Mouse (Mus musculus) forebrain, embryonic 15.5 days (tissue): ENCODE measurements around the gene Ddx11. TPM values are rescaled to one million over a fixed set of nuclear protein-coding genes. Genes with fewer than 3 reads are reported as not detected.
A peak's percentile ranks its signal among the peaks of the same experiment; 100 is the strongest.

Source experiments
- ATAC-seq: fragments of 200-750 bp; cut with Nextera tagmentation; replicated peaks from 2 replicates; pipeline ENCODE4 v1.8.0; 2017; ENCODE audit warnings: mild to moderate bottlenecking, moderate TSS enrichment, moderate library complexity
- H3K27ac ChIP-seq: fragments of 300-500 bp; sonication (generic); replicated peaks from 2 replicates; pipeline ENCODE4 v1.5.1; 2015; ENCODE audit warnings: mild to moderate bottlenecking, inconsistent platforms
- H3K27me3 ChIP-seq: fragments of 300-500 bp; sonication (generic); 2 replicates; pipeline ENCODE4 v1.6.1; 2015; ENCODE audit warnings: inconsistent platforms
- H3K36me3 ChIP-seq: fragments of 300-500 bp; sonication (generic); 2 replicates; pipeline ENCODE4 v1.6.1; 2015; ENCODE audit warnings: mild to moderate bottlenecking, inconsistent platforms
- H3K4me1 ChIP-seq: fragments of 300-500 bp; sonication (generic); 2 replicates; pipeline ENCODE4 v1.6.1; 2015; ENCODE audit warnings: inconsistent platforms
- H3K4me2 ChIP-seq: fragments of 300-500 bp; sonication (generic); replicated peaks from 2 replicates; pipeline ENCODE4 v1.6.1; 2015; ENCODE audit warnings: mild to moderate bottlenecking, inconsistent platforms
- H3K4me3 ChIP-seq: fragments of 300-500 bp; sonication (generic); 2 replicates; pipeline ENCODE4 v1.5.1; 2015; ENCODE audit warnings: mild to moderate bottlenecking, inconsistent platforms
- H3K9ac ChIP-seq: fragments of 300-500 bp; sonication (generic); replicated peaks from 2 replicates; pipeline ENCODE4 v1.6.1; 2015; ENCODE audit warnings: mild to moderate bottlenecking, inconsistent platforms
- H3K9me3 ChIP-seq: fragments of 300-500 bp; sonication (generic); 2 replicates; pipeline ENCODE4 v1.6.1; 2016; ENCODE audit warnings: inconsistent platforms
- WGBS: fragments of 180-500 bp; shearing (Covaris S2); methylation state at CpG from one replicate; pipeline ENCODE4 v1.1.7; 2015; ENCODE audit warnings: mixed read lengths; 5-methylcytosine and 5-hydroxymethylcytosine counted together
- polyA plus RNA-seq: library from polyadenylated mRNA; unstranded; fragments of >200 nt; fragmentation: Nextera tagmentation; extraction: Ambion mirVana; gene quantifications from 2 replicates; pipeline ENCODE4 v1.2.1, GENCODE M21; 2015

The Ddx11 gene
- 9.2 and 11.7 TPM in 2 replicates for polyA plus RNA-seq

DNA sequence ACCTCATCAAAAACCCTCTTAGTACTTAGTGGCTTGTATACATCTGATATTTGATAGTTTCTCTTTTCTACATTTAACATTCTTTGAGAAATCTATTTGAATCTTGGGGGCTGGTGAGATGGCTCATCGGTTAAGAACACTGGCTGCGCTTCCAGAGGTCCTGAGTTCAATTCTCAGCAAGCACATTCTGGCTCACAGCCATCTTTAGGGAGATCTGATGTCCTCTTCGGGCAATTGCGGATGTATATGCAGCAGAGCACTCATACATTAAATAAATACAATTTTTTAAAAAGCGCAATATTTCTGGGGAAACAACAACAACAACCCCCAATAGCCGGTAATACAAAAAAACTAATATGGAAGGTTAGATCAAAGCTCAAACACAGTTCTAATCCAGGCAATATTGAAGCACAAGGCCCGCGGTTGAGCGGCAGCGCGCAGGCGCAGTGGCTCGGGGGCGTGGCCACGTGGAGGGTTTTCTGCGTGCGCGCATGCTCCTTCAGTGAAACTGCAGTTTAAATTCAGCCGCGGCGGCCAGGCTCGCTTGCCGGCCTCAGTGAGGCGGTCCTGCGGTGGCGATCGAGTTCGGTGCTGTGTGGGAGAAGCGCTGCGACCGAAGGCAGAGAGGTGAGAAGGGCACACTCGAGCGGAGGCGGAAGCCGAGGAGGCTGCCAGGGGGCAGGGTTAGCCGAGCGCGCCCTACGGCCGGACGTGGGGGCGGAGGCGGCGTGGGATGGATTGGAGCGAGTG, at the start of gene Ddx11:
Gene Ddx11, plus strand, starts transcription at position 455 of the 750 bp plus-strand sequence.
- peak within 1 kb of the TSS; percentile 68 for H3K9ac ChIP-seq
- peaks cover 17% of the 10 kb centered on the region for H3K36me3 ChIP-seq
- peak; percentile 85 for ATAC-seq
- H3K4me1 ChIP-seq = peaks cover 14% of the 10 kb centered on the region
- no peaks in the 10 kb centered on the region for H3K27me3 ChIP-seq
- whole genome bisulfite sequencing = 6% methylated on average over 45 of the region's 45 CpGs
- H3K27ac ChIP-seq = peak within 1 kb of the TSS; percentile 73
- peak within 1 kb of the TSS; percentile 77 for H3K4me3 ChIP-seq
- peak within 1 kb of the TSS; percentile 54 for H3K4me2 ChIP-seq
- H3K9me3 ChIP-seq = no peaks in the 10 kb centered on the region

GRCm38 (mm10) chr17:66073971-66074370, 49.3 kb upstream of the Ddx11 start:
- Histone ChIP-seq H3K36me3 (0 out of 2 replicates have a peak, but pooled peaks cover 2% of the 10 kb centered on the region), H3K27me3 (no peaks in the 10 kb centered on the region), H3K9ac (no peak overlapping the region), H3K4me3 (no peak overlapping the region), H3K9me3 (no peaks in the 10 kb centered on the region), H3K4me2 (no peak overlapping the region), H3K27ac (no peak overlapping the region), H3K4me1 (peaks cover 27% of the 10 kb centered on the region)
- no peak for ATAC-seq
- WGBS = 88% methylated on average over 7 of the region's 7 CpGs

DNA sequence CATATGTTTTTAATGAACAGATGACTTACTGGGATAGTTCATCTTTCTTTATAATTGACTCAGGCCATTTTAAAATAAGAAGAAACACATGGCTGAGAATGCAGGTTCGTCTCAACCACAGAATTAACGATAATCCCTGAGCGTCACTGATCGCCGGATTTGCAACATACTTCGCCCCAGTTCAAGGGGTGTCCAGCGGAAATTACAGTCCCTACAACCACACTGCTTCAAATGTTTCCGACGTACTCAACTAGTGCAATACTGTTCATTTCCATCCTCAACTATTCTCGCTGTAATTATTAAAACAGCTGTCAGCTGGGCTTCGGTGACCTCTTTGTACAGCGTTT, 47.5 kb upstream of the Ddx11 start:
- H3K9me3 ChIP-seq = no peaks in the 10 kb centered on the region
- H3K27me3 ChIP-seq = no peaks in the 10 kb centered on the region

DNA sequence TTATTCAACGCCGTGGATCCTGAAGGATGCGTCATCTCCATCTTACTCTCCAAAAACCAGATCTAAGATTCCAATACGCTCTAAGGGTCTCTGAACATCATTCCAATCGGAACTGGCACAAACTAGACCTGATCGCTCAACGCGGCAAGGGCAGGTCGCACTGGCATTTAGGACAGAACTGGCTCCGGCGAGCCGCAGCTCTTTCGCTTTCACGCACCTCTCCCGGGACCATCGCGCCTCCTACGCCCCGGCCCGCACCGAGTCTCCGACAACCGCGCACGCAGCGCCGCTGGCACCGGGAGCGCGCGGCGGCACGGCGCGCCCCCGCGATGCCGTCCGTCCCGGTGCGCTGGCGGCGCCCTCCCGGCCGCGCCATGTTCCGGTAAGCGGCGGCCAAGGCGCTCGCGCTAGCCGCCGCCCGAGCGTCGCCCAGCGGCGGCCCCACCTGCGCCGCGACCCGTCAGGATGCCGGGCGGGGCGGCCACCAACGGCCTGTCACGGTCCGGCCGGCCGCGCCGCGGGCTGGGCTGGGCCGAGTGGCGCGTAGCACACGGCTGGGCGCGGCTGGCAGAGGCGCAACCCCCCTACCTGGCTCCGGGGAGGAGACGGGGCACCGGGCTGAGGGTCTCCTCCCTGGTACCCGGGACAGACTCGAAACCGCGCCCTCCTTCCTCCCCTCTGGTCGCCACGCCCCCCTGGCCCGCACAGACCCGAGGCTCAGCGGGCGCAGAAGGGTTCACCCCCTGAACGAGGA, 47.0 kb upstream of the Ddx11 start:
- Histone ChIP-seq H3K9me3 (no peaks in the 10 kb centered on the region), H3K4me1 (peaks cover 27% of the 10 kb centered on the region), H3K27me3 (no peaks in the 10 kb centered on the region), H3K9ac (peak overlapping the region; percentile 80), H3K4me3 (peak overlapping the region; percentile 81), H3K4me2 (peak overlapping the region; percentile 71), H3K36me3 (peaks cover 22% of the 10 kb centered on the region), H3K27ac (peak overlapping the region; percentile 94)
- WGBS = under 1% methylated on average over 84 of the region's 95 CpGs
- ATAC-seq = peak; percentile 90

More for the DNA sequence above, 47.5 kb upstream of the Ddx11 start:
- Histone ChIP-seq H3K4me2 (peak overlapping the region; percentile 71), H3K4me3 (peak overlapping the region; percentile 81), H3K27ac (peak overlapping the region; percentile 94), H3K36me3 (peaks cover 16% of the 10 kb centered on the region), H3K9ac (peak overlapping the region; percentile 80), H3K4me1 (peaks cover 27% of the 10 kb centered on the region)
- no peak for ATAC-seq
- 2% methylated on average over 12 of the region's 12 CpGs for WGBS

DNA sequence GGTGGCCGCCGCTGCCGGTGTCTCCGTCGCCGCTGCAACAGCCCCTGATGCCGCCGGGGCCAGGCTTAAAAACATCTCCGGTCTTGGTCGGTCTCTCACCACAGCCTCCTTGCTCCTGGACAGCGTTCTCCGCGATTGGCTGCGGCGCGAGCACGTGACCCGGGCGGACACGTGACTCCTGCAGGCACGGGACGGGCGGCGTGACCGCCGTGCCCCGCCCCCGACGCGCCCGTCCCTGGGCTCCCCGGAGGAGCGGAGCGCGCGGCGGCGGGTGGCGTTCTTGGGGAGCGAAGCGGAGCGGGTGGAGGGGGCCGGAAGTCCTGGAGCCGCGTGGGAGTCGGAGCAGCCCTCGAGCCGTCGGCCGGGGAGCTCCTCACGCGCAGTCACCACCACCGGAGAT, 46.4 kb upstream of the Ddx11 start, which contains the start of gene Ankrd12:
Gene Ankrd12, minus strand, starts transcription at position 156 of the 400 bp plus-strand sequence.
- Histone ChIP-seq H3K4me3 (peak within 1 kb of the TSS; percentile 81), H3K4me1 (peaks cover 27% of the 10 kb centered on the region), H3K27me3 (no peaks in the 10 kb centered on the region), H3K9ac (peak within 1 kb of the TSS; percentile 80), H3K9me3 (no peaks in the 10 kb centered on the region), H3K4me2 (peak within 1 kb of the TSS; percentile 72), H3K27ac (peak within 1 kb of the TSS; percentile 94), H3K36me3 (peaks cover 27% of the 10 kb centered on the region)
- peak; percentile 99 for ATAC-seq
- under 1% methylated on average over 53 of the region's 53 CpGs for WGBS

- no peaks in the 10 kb centered on the region for H3K9me3 ChIP-seq
- H3K36me3 ChIP-seq = peaks cover 28% of the 10 kb centered on the region
- ATAC-seq = peak; percentile 75
- peaks cover 27% of the 10 kb centered on the region for H3K4me1 ChIP-seq
- peak overlapping the region; percentile 72 for H3K4me2 ChIP-seq
- peak overlapping the region; percentile 70 for H3K9ac ChIP-seq
- H3K27me3 ChIP-seq = no peaks in the 10 kb centered on the region
- H3K4me3 ChIP-seq = peak overlapping the region; percentile 81
- H3K27ac ChIP-seq = peak overlapping the region; percentile 94
- under 1% methylated on average over 23 of the region's 23 CpGs for WGBS
Observed at GRCm38 (mm10) chr17:66077437-66077850, 45.9 kb upstream of the Ddx11 start.

DNA sequence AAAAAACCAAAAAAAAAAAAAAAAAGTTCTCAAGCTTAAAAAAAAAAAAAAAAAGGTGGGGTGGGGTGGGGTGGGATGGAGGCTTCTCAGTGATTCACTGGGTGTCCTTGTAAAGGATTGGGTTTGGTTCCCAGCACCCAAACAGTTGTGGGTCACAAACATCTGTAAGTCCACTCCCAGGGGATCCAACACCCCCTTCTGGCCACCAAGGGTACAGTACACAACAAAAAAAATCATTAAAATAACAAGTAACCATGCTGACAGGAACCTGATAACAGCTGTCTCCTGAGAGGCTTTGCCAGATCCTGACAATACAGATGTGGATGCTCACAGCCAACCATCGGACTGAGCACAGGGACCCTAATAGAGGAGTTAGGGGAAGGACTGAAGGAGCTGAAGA, 38.8 kb upstream of the Ddx11 start:
- no peak overlapping the region for H3K4me2 ChIP-seq
- H3K27me3 ChIP-seq = no peaks in the 10 kb centered on the region
- no peak overlapping the region for H3K4me3 ChIP-seq
- 85% methylated on average over 1 of the region's 1 CpGs for WGBS
- H3K4me1 ChIP-seq = no peaks in the 10 kb centered on the region
- H3K36me3 ChIP-seq = peaks cover 53% of the 10 kb centered on the region
- H3K9me3 ChIP-seq = no peaks in the 10 kb centered on the region
- no peak for ATAC-seq
- no peak overlapping the region for H3K27ac ChIP-seq
- no peak overlapping the region for H3K9ac ChIP-seq

DNA sequence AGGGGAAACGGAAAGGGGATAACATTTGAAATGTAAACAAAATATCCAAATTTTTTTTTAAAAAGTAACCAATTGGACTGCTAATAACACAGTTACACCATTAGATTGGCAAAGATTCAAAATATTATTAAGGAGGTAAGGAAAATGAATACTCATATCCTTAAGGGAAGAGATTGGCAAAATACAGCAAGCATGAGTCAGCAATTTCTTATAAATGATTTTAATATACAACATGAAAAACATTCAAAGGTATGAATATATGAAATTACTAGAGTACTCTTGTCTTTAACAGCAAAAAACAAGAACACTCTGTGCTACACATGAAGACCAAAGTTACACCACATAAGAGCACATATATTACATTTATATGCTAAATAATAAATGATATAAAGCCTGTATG, 38.3 kb upstream of the Ddx11 start:
- Histone ChIP-seq H3K4me1 (no peaks in the 10 kb centered on the region), H3K4me2 (no peak overlapping the region), H3K9me3 (no peaks in the 10 kb centered on the region), H3K4me3 (no peak overlapping the region), H3K36me3 (peaks cover 49% of the 10 kb centered on the region), H3K9ac (no peak overlapping the region), H3K27ac (no peak overlapping the region), H3K27me3 (no peaks in the 10 kb centered on the region)
- 97% methylated on average over 1 of the region's 1 CpGs for WGBS
- ATAC-seq = no peak

DNA sequence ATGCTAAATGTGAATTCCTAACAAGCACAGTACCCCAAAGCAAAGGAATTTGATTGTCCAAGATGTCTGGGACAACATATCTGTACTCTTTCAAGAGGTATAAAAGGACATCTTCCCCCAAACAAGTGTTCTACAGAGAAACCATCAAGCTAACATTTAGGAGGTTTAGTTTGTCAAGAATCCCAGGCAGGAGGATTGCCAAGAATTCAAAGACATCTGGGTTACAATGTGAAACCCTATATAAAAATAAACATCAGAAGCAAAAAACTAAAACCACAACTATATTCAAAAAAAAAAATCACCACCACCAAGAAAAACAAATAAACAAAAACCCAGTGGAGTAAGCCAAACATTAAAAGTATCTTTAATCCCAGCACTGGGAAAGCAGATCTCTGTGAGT, 33.1 kb upstream of the Ddx11 start:
- H3K36me3 ChIP-seq = peaks cover 35% of the 10 kb centered on the region
- H3K4me2 ChIP-seq = no peak overlapping the region
- ATAC-seq = no peak
- no peaks in the 10 kb centered on the region for H3K27me3 ChIP-seq
- no peaks in the 10 kb centered on the region for H3K9me3 ChIP-seq
- no peak overlapping the region for H3K9ac ChIP-seq
- H3K4me1 ChIP-seq = 0 out of 2 replicates have a peak, but pooled peaks cover 3% of the 10 kb centered on the region
- H3K27ac ChIP-seq = no peak overlapping the region
- no peak overlapping the region for H3K4me3 ChIP-seq

DNA sequence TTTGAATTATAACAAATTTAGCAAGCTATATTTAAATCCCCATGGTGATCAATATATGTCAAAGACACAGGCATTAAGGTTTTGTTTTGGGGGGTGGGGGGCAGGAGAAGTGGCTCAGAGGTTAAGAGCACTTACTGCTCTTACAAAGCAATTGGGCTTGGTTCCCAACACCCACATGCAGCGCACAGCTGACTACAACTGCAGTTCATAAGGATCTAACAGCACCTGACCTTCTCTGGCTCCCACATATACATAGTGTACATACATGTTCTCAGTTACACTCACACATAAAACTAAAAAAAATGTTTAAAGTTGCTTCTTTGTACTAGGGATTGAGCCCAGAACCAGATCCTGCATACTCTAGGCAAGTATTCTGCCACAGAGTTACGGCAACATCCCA, 31.9 kb upstream of the Ddx11 start:
- no peak for ATAC-seq
- H3K4me1 ChIP-seq = 0 out of 2 replicates have a peak, but pooled peaks cover 3% of the 10 kb centered on the region
- H3K27me3 ChIP-seq = no peaks in the 10 kb centered on the region
- H3K27ac ChIP-seq = no peak overlapping the region
- peaks cover 25% of the 10 kb centered on the region for H3K36me3 ChIP-seq
- H3K4me3 ChIP-seq = no peak overlapping the region
- H3K4me2 ChIP-seq = no peak overlapping the region
- H3K9me3 ChIP-seq = no peaks in the 10 kb centered on the region
- 94% methylated on average over 2 of the region's 2 CpGs for WGBS
- no peak overlapping the region for H3K9ac ChIP-seq

DNA sequence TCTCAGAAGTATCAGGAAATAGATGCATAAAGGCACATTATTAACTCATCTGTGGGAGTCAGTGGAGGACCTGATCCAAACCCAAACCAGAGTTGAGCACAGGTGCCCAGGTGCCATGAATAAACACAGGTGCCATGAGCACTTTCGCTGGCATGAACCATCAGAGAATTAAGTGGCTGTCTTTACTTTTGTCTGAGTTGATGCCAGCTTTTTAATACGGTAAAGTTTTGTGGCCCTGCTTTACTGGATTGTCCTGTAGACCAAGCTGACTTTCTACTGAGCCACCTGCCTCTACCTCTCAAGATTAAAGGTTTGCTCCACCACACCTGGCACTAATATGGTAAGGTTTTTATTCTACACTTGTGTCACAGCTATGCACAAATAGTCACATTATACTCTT, 31.3 kb upstream of the Ddx11 start:
- Histone ChIP-seq H3K27me3 (no peaks in the 10 kb centered on the region), H3K4me1 (0 out of 2 replicates have a peak, but pooled peaks cover 3% of the 10 kb centered on the region), H3K9me3 (no peaks in the 10 kb centered on the region), H3K27ac (no peak overlapping the region), H3K9ac (no peak overlapping the region), H3K4me2 (no peak overlapping the region), H3K36me3 (peaks cover 20% of the 10 kb centered on the region), H3K4me3 (no peak overlapping the region)
- no peak for ATAC-seq
- WGBS = 92% methylated on average over 2 of the region's 2 CpGs

- Histone ChIP-seq H3K9me3 (no peaks in the 10 kb centered on the region), H3K4me1 (peaks cover 7% of the 10 kb centered on the region; the same call in 1 of the 2 replicates), H3K4me2 (no peak overlapping the region), H3K27me3 (no peaks in the 10 kb centered on the region), H3K9ac (no peak overlapping the region), H3K4me3 (no peak overlapping the region), H3K36me3 (peaks cover 16% of the 10 kb centered on the region), H3K27ac (no peak overlapping the region)
- 92% methylated on average over 3 of the region's 3 CpGs for WGBS
- no peak for ATAC-seq
Observed at GRCm38 (mm10) chr17:66092664-66093063, 30.7 kb upstream of the Ddx11 start.
